Mouse (Mus musculus): ENCODE measurements around the gene Gba. TPM values are rescaled to one million over a fixed set of nuclear protein-coding genes. Genes with fewer than 3 reads are reported as not detected.

Gba gene
- total and polyA plus RNA-seq, 3 experiments = 63.6 to 65.3 (median 64.1) TPM

GRCm38 (mm10) chr3:89246261-89247100 lies 43.8 kb downstream of the Gba start, which contains the start of gene Trim46:
Trim46 (minus strand) TSS chr3:89246309.
- Histone ChIP-seq H3K27me3 (replicated peaks) (no peaks in the 10 kb centered on the region), H3K27ac (ENCODE audit: insufficient read depth, low read depth) (peak within 1 kb of the TSS; percentile 48), H3K79me2 (replicated peaks; ENCODE audit: control insufficient read depth, extremely low read depth, insufficient read depth, poor library complexity, severe bottlenecking) (peaks cover 17% of the 10 kb centered on the region), H3K9ac (ENCODE audit: insufficient read depth, low read depth) (peak within 1 kb of the TSS; percentile 90), H3K4me3 (replicated peaks in 1 of 3; ENCODE audit: low read depth in 2 of 3, low read length in 2 of 3, poor library complexity in 1 of 3) (peak within 1 kb of the TSS; percentile 75 to 84 (median 80)), H3K36me3 (replicated peaks in 1 of 2; ENCODE audit: control insufficient read depth in 1 of 2, insufficient read depth in 1 of 2, low read length in 1 of 2) (peaks cover 22 to 36% of the 10 kb centered on the region in 2 experiments), H3K4me1 (ENCODE audit: control insufficient read depth in 1 of 2, insufficient read depth in 2 of 2) (peaks cover 10 to 72% of the 10 kb centered on the region in 2 experiments), H3K9me3 (replicated peaks; ENCODE audit: low read length) (no peaks in the 10 kb centered on the region), H3K4me2 (ENCODE audit: insufficient read depth, low read depth, poor library complexity, severe bottlenecking) (peak within 1 kb of the TSS; percentile 87)
- peak; percentile 94 for DNase-seq (ENCODE audit: extremely low read depth)
- in situ Hi-C loops (cut with MboI; ENCODE audit: low pct_ligation_motif_present, low pct_unique_long_range_greater_than_20kb, low sequenced_read_pairs) (loop anchor here (5.0 kb wide), 1 partner anchor 51 kb away; no protein-coding TSS in a partner anchor), dilution Hi-C loops (cut with MboI; ENCODE audit: extremely low pct_ligation_motif_present, extremely low pct_unique_long_range_greater_than_20kb, low sequenced_read_pairs) (no loop called here)
- TF ChIP-seq CHD1 (IDR thresholded peaks at IDR 0.05; ENCODE audit: low read depth, low read length) = no peak
- TF ChIP-seq JUN (IDR thresholded peaks at IDR 0.05; ENCODE audit: insufficient read depth, low read depth, low read length) = no peak
- TF ChIP-seq EP300 (IDR thresholded peaks at IDR 0.05; ENCODE audit: low read length) = no peak
- peak; percentile 20; the same call in 1 of the 2 replicates for TF ChIP-seq GABPA (IDR thresholded peaks at IDR 0.05; ENCODE audit: insufficient replicate concordance, low read depth, low read length)
- peak; percentile 81 for TF ChIP-seq ELF1 (IDR thresholded peaks at IDR 0.05; ENCODE audit: low read depth, low read length)
- TF ChIP-seq MAZ (IDR thresholded peaks at IDR 0.05; ENCODE audit: low read depth, low read length) = no peak
- TF ChIP-seq RAD21 (IDR thresholded peaks at IDR 0.05; ENCODE audit: low read depth, low read length) = peak; percentile 56
- TF ChIP-seq ETS1 (conservative IDR thresholded peaks at IDR 0.05; ENCODE audit: low read depth, low read length) = no peak
- no peak; the same call in 1 of the 2 replicates for TF ChIP-seq IRF4 (IDR thresholded peaks at IDR 0.05; ENCODE audit: low read depth, low read length)
- TF ChIP-seq SMC3 (IDR thresholded peaks at IDR 0.05; ENCODE audit: low read depth, low read length) = peak; percentile 60
- TF ChIP-seq HCFC1 (IDR thresholded peaks at IDR 0.05; ENCODE audit: low read depth, low read length) = peak; percentile 76
- TF ChIP-seq ZKSCAN1 (IDR thresholded peaks at IDR 0.05; ENCODE audit: borderline replicate concordance, low read depth, low read length) = no peak
- TF ChIP-seq E2F4 (IDR thresholded peaks at IDR 0.05; ENCODE audit: insufficient replicate concordance, low read depth, low read length) = peak; percentile 66; the same call in 1 of the 2 replicates
- no peak for TF ChIP-seq MAFK (IDR thresholded peaks at IDR 0.05; ENCODE audit: insufficient replicate concordance, low read length)
- TF ChIP-seq KAT2A (IDR thresholded peaks at IDR 0.05; ENCODE audit: insufficient replicate concordance, low read length) = peak; percentile 64; the same call in 1 of the 2 replicates
- peak; percentile 87 for TF ChIP-seq POLR2A (IDR thresholded peaks at IDR 0.05; ENCODE audit: low read depth, low read length)
- peak; percentile 87 for TF ChIP-seq NRF1 (IDR thresholded peaks at IDR 0.05; ENCODE audit: low read depth, low read length)
- 0 out of 2 replicates have a peak, but pooled peaks have one; percentile 15 for TF ChIP-seq MEF2A (IDR thresholded peaks at IDR 0.05; ENCODE audit: borderline replicate concordance, low read depth, low read length)
- no peak for TF ChIP-seq PAX5 (IDR thresholded peaks at IDR 0.05; ENCODE audit: low read length)
- TF ChIP-seq JUND (conservative IDR thresholded peaks at IDR 0.05; ENCODE audit: low read depth, low read length) = no peak
- peak; percentile 78 to 92 for TF ChIP-seq CTCF (conservative IDR thresholded peaks at IDR 0.05 in 1 of 2, IDR thresholded peaks at IDR 0.05 in 1 of 2; ENCODE audit: low read depth in 2 of 2, low read length in 2 of 2)
- TF ChIP-seq TBP (conservative IDR thresholded peaks at IDR 0.05; ENCODE audit: low read depth, low read length) = peak; percentile 64
- no peak; the same call in 1 of the 2 replicates for TF ChIP-seq BHLHE40 (IDR thresholded peaks at IDR 0.05; ENCODE audit: low read depth, low read length)
- TF ChIP-seq USF2 (conservative IDR thresholded peaks at IDR 0.05; ENCODE audit: low read depth, low read length) = no peak
- no peak for TF ChIP-seq CHD2 (IDR thresholded peaks at IDR 0.05; ENCODE audit: low read length)
- TF ChIP-seq ZC3H11A (IDR thresholded peaks at IDR 0.05; ENCODE audit: low read depth, low read length) = no peak
- peak; percentile 86 for TF ChIP-seq SIN3A (IDR thresholded peaks at IDR 0.05; ENCODE audit: low read length)
- peak; percentile 64; the same call in 1 of the 2 replicates for TF ChIP-seq ZMIZ1 (IDR thresholded peaks at IDR 0.05; ENCODE audit: low read depth, low read length)
- no peak for TF ChIP-seq ZNF384 (IDR thresholded peaks at IDR 0.05; ENCODE audit: low read depth, low read length)
- TF ChIP-seq RCOR1 (conservative IDR thresholded peaks at IDR 0.05; ENCODE audit: low read depth, low read length) = no peak
- peak; percentile 92; the same call in 1 of the 2 replicates for TF ChIP-seq MYC (IDR thresholded peaks at IDR 0.05; ENCODE audit: low read depth, low read length)
- peak; percentile 79 for TF ChIP-seq NELFE (IDR thresholded peaks at IDR 0.05; ENCODE audit: low read depth, low read length)
- TF ChIP-seq TCF12 (IDR thresholded peaks at IDR 0.05; ENCODE audit: low read depth, low read length) = peak; percentile 77
- TF ChIP-seq MXI1 (IDR thresholded peaks at IDR 0.05; ENCODE audit: low read depth, low read length) = peak; percentile 88; the same call in 1 of the 2 replicates
- no peak; the same call in 1 of the 2 replicates for TF ChIP-seq MAX (IDR thresholded peaks at IDR 0.05; ENCODE audit: low read length)
- TF ChIP-seq UBTF (IDR thresholded peaks at IDR 0.05; ENCODE audit: low read depth, low read length) = peak; percentile 60; the same call in 1 of the 2 replicates
- no peak; the same call in 1 of the 2 replicates for TF ChIP-seq POLR2AphosphoS2 (IDR thresholded peaks at IDR 0.05; ENCODE audit: low read depth, low read length)
- TF ChIP-seq USF1 (IDR thresholded peaks at IDR 0.05; ENCODE audit: low read depth, low read length) = no peak

All from CH12.LX (cell line).